Mouse (Mus musculus): ENCODE data around the gene Btnl1.

Gene Btnl1

DNA sequence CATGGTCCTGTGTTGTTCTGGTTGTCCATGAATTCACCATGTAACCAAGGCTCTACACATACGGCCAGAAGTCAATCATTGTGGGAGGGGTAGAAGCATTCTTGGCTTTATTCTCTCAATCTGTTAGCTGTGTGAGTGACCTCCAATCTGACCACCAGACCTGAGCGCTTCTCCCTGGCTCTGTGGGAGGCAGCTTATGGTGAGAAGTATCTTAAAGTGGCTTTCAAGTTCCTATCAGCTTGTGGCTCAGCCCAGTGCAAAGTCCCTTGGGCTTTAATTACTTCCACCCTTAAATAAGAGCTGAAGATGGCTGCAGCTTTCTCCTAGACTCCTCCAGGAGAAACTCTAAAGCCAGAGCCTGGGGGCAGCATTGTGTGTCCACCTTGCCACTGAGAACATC, at the start of gene Btnl1:
Gene Btnl1 (plus strand): TSS at position 286 of the 400 bp plus-strand sequence.
- DNase-seq (ENCODE audit: low spot score in 2 of 2) = no peak

DNA sequence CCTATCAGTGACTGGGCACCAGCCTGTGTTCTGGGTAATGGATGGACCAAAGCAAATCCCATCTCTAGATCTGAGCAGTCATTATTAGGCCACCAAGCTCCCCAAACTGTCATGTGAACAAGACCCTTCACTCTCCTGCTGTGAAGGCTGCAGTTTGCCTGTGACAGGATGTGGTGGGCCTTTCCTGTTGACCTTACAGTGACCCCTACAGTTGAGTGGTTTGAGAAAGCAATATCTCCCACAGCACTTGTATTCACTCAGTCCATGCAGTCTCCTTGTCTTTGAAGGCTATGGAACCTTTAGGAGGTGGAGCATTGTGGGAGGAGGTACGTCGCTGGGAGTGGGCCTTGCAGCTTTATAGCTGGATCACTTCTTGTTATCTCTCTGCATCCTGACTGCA, 47.1 kb upstream of the Btnl1 start:
- no peak for DNase-seq (ENCODE audit: low spot score in 2 of 2)

DNA sequence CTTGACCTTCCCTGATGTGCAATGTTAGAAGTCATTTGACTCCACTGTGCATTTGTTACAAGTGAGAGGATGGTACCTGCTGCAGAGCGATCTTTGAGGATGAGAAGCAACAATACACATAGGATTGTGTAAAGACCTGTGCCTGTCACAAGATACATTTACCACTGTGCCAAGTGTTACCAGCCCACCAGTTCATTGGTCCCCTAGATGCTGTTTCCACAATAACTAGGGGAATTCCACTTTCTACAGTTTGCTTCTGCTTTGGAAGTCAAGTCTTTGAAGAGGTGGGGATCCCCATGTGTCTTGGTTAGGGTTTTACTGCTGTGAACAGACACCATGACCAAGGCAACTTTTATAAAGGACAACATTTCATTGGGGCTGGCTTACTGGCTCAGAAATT, 45.7 kb upstream of the Btnl1 start:
- DNase-seq (ENCODE audit: low spot score in 2 of 2) = no peak

DNA sequence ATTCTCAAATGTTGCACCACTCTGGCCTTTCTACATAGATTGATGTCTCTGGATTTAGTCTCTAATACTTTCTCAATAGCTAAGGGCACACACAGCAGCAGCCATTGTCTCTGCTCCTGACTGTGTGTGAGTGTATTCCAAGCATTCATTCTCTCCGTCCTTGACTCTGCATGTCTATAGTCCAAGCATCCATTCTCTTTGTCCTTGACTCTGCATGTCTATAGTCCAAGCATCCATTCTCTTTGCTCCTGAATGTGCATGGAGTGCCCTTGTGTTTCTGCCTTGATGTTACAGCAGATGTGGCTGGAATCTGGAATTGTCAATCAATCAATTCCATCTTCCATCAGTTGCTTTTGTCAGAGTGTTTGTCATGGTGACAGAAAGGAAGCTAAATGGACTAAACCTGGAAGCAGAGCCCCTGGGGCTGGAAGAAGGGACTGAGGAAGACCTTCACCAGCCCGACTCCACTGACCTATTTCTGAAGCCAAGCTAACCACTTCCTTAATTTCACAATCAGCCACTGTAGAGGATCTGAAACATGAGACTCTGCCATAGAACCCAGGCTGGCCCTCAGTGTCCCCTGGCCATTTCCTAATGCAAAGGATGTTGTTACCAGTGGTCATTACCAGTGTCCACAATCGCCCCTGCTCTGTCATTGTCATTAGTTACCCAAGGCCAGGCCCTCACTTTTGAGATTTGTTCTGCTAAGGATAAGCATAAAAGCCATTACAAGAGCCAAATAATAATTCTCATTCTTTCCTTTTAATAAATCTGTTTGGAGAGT, 36.1 kb upstream of the Btnl1 start:
- no peak for DNase-seq (ENCODE audit: low spot score in 2 of 2)

DNA sequence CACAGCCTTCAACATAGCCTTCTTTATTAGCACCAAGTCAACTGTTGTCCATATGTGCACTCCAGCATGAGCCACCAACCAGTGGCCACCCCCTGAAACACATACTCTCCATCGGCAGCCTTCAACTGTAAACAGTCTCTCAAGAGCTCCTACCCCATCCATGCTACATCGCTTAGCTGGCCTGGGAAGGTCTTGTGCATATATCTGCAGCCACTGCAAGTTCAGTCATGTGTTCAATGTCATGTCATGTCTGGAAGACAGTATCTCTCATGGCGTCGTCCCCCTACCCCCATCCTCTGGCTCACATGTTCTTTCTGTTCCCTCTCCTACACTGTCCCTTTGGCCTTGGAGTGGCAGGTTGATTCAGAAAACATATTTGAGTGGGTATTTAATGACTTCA, 32.0 kb upstream of the Btnl1 start:
- no peak for DNase-seq (ENCODE audit: low spot score in 2 of 2)

DNA sequence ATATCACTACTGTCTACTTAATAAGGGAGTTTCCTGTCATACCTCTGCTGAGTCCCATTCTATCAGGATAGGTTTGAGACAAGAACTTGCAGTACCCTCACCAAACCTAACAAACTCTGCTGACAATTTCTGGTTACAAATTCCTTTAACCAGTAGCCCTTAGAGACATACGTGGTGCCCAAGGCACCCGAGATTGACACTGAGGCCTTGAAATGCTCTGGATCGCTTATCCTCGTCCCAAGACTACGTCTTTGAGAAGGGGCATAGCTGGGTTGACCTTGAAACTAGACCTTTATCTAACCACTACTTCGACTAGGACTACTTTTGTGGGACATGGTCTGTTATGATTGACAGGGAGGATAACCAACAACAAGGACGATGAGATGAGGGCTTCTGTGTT, 31.4 kb upstream of the Btnl1 start:
- DNase-seq (ENCODE audit: low spot score in 2 of 2) = no peak

DNA sequence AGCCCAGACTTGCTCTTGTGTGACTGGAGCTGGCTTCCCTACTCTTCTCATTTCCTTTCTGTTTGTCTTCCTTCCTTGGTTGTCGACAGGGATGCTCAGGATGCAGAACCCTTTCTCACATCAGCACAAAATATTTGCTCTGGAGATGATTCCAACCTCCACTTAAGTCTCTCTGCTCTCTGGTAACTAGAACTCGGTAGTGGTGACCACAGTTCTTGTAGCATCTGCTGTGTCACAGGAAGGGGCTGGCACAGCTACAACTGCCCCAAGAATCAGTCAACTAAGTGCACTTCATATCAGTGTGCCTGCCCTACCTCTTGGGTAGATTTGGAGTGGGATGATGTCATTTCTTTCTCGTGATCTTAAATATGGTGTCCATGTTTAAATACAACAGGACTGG, 30.9 kb upstream of the Btnl1 start:
- DNase-seq (ENCODE audit: low spot score in 2 of 2) = no peak

DNA sequence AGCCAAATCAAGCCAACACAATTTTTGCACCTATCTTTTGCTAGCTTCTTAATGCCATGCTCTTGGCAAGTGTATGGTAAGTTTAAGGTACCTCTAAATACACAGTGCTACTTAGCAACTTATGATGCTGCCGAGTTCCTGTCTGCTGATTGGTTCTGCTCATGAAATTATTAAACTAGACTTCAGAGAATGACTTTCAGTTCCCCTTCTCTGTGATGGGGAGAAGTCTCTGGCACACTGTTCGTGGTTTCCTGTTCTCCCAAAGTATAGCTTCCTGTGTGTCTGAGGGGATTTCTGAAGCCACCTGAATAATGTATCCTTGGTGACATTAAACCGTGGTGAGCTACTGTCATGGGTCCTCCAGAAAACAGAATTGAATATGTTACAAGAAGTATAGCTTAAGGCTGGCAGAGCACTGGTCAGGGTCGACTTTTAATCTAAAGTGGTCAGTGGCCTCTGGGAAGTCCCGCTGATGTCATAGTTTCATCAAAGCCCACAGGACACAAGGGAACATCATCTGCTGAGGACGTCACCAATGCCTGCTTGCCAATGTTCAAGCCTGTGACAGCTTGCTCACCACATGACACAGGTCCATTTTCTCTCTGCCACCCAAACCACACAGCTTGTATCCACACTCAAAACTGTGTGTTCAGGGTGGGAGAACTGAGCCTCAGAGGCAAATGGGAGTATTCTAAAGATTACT, 29.2 kb upstream of the Btnl1 start:
- peak in 1 of 2 experiments; percentile 46 for DNase-seq (ENCODE audit: low spot score in 2 of 2)

DNA sequence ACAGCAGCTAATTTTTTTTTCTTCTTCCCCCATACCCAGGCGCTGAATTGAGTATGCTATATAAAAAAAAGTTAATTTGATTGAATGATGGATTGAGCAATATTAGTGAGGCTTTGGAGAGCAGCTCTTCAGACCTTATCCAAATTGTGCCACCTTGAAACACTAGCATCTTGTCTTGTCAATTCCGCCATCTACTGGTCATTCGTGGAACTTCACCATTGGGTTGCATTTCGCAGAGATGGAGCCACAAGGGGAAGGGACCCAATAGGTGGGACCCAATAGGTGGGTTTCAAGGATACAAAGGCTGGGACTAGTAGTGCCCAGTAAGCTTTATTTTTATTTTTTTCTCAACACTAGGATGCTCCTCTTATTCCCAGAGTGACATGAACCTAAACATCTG, 27.5 kb upstream of the Btnl1 start:
- DNase-seq (ENCODE audit: low spot score in 2 of 2) = peak; percentile 48 to 83

DNA sequence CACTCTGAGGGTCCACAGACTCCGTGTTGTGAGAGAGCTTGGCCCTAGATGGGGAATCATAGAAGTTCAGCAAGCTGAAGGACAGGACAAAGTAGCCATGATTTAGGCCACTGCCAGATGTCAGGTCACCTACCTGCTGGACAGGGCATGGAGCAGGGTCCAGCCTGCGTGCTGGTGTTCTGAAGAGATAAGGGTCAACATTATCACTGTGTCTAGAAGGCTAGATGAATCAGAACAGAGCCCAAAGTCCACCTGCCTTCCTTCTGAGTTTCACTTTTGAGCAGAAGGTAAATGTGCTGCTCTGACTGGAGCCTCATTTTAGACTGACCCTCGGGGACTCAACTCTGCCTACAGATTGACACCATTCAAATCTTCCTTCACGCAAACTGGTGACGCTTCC, 22.4 kb upstream of the Btnl1 start, which contains the start of gene Btnl2:
Gene Btnl2 (plus strand): TSS at position 284 of the 400 bp plus-strand sequence.
- no peak for DNase-seq (ENCODE audit: low spot score in 2 of 2)

DNA sequence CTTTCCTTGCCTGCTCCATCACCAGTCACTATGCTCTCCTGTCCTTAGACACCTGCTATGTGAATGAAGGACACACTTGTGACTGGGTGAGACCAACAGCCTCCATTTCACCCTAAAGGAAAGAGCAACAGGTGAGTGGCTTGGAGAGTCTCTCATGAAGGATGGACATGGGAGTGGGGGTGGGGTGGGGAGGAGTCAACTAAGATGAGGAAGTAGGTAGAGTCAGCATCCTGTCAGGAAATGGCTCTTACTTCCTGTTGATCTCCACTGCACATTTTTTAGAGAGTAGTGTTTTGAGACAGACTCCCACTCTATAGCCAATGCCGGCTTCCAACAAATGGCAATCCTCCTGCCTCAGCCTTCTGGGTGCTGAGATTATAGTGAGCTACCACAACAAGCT, 22.0 kb upstream of the Btnl1 start:
- DNase-seq (ENCODE audit: low spot score in 2 of 2) = no peak

DNA sequence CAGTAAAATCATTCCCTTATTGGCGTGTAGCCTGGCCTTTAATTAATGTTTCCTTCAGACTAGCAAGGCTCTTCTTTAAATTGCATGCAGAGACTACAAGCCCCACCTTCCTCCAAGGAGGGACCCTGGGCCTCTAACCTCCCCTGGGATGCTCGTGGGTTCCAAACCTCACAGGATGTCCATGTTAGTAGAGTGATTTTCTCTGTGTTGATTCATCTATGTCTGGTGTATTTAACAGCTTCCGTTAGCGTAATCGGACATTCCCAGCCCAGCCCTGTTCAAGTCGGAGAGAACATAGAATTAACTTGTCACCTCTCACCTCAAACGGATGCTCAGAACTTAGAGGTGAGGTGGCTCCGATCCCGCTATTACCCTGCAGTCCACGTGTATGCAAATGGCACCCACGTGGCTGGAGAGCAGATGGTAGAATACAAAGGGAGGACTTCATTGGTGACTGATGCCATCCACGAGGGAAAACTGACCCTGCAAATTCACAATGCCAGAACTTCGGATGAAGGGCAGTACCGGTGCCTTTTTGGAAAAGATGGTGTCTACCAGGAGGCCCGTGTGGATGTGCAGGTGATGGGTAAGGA, 13.9 kb upstream of the Btnl1 start:
- DNase-seq (ENCODE audit: low spot score in 2 of 2) = no peak

DNA sequence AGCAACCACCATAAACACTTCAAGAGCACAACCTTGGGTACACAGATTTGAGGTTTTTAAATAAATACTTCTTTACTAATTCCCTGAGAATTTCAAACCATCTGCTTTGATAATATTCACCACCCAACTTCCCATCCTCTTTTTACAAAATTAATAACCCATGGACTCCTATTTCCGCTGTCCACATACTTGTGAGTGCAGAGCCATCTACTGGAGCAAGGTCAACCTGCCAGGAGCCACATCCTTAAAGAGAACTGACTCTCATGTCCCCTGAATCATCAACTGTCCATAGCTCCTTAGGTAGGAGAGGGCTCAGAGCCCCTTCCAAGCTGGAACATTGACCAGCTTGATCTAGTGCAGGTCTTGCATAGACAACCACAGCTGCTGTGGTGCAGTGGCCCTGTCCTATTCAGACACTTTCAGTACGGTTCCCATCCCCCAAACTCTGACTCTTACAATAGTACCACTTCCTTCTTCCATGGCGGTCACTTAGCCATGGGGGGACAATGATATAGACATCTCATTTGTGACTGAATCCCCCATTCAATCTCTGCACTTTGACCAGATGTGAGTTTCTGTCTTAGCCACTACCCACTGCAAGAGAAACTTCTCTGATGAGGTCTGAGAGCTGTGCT, 13.1 kb upstream of the Btnl1 start:
- DNase-seq (ENCODE audit: low spot score in 2 of 2) = no peak

DNA sequence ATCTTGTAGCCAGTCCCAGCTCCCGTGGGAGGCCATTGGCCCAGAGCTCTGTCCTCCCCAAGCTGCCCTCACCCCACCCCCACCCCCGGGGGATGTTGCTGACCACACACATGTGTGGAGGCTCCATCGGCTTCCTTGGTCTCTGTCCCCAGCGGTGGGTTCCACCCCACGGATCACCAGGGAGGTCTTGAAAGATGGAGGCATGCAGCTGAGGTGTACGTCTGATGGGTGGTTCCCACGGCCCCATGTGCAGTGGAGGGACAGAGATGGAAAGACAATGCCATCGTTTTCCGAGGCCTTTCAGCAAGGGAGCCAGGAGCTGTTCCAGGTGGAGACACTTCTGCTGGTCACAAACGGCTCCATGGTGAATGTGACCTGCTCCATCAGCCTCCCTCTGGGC, 11.9 kb upstream of the Btnl1 start:
- no peak for DNase-seq (ENCODE audit: low spot score in 2 of 2)

DNA sequence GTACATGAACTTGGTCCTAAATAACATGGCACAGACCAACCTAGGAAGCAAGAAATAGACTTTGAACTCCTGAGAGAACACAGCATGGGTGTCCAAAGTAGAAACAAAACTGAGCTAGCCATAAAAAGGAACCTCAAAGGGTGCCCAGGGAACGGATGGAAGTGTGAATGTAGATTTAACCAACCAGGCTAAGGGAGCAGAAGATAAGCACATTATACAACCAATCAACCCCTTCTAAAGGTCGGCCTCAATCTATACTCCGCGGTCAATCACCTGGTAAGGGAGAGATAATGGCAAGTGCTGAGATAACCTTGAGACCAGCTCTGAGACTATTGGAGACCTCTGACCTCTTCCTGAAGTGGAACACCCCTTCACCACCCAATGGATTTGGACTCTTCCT, 6.4 kb upstream of the Btnl1 start:
- no peak for DNase-seq (ENCODE audit: low spot score in 2 of 2)

DNA sequence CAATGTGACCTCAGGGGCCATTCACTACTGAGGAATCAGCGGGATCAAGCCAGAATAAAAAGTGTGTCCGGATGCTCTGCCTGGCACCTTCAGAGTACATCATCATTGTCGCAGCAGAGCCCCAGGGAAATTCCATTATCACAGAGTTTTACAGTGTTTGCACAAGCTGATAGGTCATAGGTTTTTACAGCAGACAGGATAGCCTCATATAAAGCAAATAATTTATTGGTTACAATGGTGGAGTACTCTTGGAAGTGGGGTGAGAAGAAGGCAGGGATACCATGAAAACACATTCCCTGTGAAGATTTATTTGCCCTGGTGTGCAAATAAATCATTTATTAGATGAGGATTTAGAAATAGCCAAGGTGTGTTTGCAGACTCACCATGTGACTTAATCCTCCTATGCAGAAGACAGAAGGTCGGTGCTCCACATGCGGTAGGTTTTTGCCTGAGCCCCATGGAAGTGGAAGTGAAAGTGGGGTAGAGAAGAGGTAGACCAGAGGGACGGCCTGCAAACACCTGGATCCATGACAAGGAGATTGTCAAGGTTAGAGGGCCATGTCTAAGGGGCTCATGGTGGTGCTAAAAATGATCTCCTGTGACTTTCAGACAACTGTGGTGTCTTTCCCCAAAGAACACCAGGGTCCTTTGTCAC, 3.8 kb upstream of the Btnl1 start:
- DNase-seq (ENCODE audit: low spot score in 2 of 2) = no peak

DNA sequence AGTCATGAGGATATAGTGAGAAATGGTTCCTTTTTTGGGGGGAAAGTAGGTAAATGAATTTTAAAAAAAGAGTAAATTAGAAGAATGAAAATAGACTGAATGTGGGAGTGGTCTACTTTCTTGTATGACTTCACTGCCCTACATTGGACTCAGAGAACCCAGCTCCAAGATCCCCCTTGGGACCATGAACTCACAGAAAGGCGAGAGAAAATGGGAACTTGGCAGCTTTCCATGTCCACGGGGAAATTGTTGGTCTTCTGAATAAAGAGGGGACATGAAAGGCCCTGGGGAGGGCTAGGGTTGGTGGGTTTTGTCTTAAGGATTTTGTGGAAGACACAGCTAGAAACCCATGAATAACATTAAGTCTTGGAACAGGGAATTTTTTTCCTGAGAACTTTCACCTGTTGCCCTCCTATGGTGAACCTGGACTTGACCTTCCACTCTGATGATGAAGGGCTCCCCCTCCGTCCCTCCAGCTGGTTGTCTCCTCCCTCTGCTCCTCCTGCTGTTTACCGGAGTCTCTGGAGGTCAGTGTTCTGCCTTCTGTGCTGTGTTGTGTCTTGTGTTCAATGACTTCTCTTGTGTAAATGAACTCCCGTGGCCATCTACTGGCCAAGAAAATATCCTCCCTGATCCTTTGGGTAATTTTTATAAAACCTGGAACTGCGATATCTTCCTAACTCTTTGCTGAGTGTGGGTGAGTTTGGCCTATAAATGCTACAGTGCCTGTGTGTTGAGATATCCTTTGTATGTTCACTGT, 698 bp downstream of the Btnl1 start:
- no peak for DNase-seq (ENCODE audit: low spot score in 2 of 2)

DNA sequence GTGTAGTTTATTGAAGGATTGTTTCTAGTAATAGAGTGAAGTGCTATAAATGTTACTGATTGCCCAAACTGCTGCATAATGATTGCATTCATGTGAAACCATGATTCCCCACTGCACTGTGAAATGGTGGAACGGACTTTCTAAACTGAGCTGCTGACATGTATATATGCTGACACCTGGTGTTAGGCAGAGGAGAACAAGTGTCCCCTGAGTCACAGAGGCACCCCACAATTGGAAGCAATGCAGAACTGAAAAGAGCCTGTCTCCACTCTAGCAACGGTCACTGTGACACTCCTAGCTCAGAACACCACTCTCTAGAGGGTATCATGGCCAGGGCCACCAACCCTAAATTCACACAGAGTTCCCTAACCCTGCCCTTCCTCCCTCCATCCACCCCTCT, 1.8 kb downstream of the Btnl1 start:
- no peak for DNase-seq (ENCODE audit: low spot score in 2 of 2)

DNA sequence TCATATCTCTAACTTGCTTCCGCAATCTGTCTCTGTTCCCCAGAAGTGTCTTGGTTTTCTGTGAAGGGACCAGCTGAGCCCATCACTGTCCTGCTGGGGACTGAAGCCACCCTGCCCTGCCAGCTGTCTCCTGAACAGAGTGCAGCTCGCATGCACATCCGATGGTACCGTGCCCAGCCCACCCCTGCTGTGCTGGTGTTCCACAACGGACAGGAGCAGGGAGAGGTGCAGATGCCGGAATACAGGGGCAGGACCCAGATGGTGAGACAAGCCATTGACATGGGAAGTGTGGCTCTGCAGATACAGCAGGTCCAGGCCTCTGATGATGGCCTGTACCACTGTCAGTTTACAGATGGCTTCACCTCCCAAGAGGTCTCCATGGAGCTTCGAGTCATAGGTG, 2.5 kb downstream of the Btnl1 start:
- no peak for DNase-seq (ENCODE audit: low spot score in 2 of 2)

DNA sequence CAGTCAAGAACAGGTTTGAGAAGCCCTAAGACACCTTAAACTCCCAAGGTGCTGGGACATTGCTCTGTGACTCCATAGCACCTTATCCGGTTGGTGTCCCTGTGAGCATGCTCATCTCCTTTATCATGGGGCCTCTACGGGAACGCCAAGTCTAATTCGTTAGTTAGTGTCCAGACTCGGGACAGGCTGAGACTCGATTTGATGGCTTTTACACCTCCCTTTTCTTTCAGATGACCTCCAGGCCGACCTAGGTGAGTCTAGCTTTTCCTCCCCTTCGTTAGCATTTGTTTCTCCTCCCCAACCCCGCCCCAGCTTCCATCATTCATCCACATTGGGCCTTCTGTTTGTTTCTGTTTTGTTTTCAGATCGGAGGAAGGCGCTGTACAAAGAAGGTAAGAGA, 4.9 kb downstream of the Btnl1 start:
- no peak for DNase-seq (ENCODE audit: low spot score in 2 of 2)

DNA sequence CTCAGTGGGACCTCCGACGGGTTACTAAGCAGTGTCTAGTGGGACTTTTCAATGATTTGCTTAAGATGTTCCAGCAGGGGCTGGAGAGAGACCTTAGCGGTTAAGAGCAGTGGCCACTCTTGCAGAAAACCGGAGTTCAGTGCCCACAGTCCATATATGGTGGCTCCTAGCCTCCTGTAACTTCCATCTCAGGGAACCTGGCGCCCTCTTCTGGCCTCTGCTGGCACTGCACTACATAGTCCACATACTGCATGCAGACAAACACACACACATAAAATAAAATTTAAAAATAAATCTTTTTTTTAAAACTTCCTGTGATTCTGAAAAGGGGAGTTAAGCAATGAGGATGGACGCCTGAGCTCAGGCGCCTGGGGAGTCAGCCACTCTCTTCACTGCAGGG, 6.3 kb downstream of the Btnl1 start:
- DNase-seq (ENCODE audit: low spot score in 2 of 2) = no peak

Measured in frontal cortex, postnatal 14 days (tissue).